Mouse (Mus musculus) thymus, adult 2 months (tissue): ENCODE data around the gene Aebp2. TPM values are rescaled to one million over a fixed set of nuclear protein-coding genes. Genes with fewer than 3 reads are reported as not detected.
A peak's percentile ranks its signal among the peaks of the same experiment; 100 is the strongest.
"Not testable (repeated sequence)": the region's sequence is repeated elsewhere in the genome, so short reads cannot be mapped to it uniquely, and the experiment has no call there.

Source experiments
- DNase-seq: peaks from one replicate; pipeline ENCODE4 v3.0.0; 2021
- H3K27ac ChIP-seq: fragments of 200-500 bp; 2 replicates; pipeline ENCODE4 v1.5.1; 2012; ENCODE audit warnings: low read length, control low read depth; ENCODE audit not compliant: control insufficient read depth, insufficient read depth
- H3K27me3 ChIP-seq: fragments of 200-500 bp; 2 replicates; pipeline ENCODE4 v1.6.1; 2012; ENCODE audit warnings: mild to moderate bottlenecking, low read length, moderate library complexity, mixed read lengths; ENCODE audit not compliant: control insufficient read depth, insufficient read depth
- H3K36me3 ChIP-seq: fragments of 200-500 bp; 2 replicates; pipeline ENCODE4 v1.6.1; 2012; ENCODE audit warnings: mild to moderate bottlenecking, low read length, moderate library complexity; ENCODE audit not compliant: control insufficient read depth, insufficient read depth
- H3K4me1 ChIP-seq: fragments of 200-500 bp; replicated peaks from 2 replicates; pipeline ENCODE4 v1.6.1; 2012; ENCODE audit warnings: low read length; ENCODE audit not compliant: control insufficient read depth, insufficient read depth
- H3K4me3 ChIP-seq: fragments of 200-500 bp; 2 replicates; pipeline ENCODE4 v1.5.1; 2012; ENCODE audit warnings: mild to moderate bottlenecking, low read length, control low read depth, moderate library complexity; ENCODE audit not compliant: control insufficient read depth, insufficient read depth
- CTCF ChIP-seq: fragments of 200-500 bp; IDR thresholded peaks from 2 replicates; pipeline ENCODE4 v1.5.1; 2012; ENCODE audit warnings: mild to moderate bottlenecking, control low read depth, low read length, moderate library complexity, borderline replicate concordance; ENCODE audit not compliant: control insufficient read depth, poor library complexity, insufficient read depth; ENCODE audit errors: extremely low read depth
- POLR2A ChIP-seq: fragments of 200-500 bp; IDR thresholded peaks from 2 replicates; pipeline ENCODE4 v1.6.1; 2012; ENCODE audit warnings: mild to moderate bottlenecking, low read length, control low read depth, moderate library complexity; ENCODE audit not compliant: control insufficient read depth, poor library complexity, insufficient read depth; ENCODE audit errors: extremely low read depth
- WGBS: fragments of 180-500 bp; shearing (Covaris S2); methylation state at CpG from one replicate; pipeline ENCODE4 v1.1.7; 2018; 5-methylcytosine and 5-hydroxymethylcytosine counted together
- polyA plus RNA-seq: library from polyadenylated mRNA; depleted of rRNA; stranded (reverse); fragments of >200 nt; gene quantifications from 2 replicates; pipeline ENCODE4 v1.2.3, GENCODE M21; 2012

Gene Aebp2
- polyA plus RNA-seq, 1 experiment = 56.9 TPM

DNA sequence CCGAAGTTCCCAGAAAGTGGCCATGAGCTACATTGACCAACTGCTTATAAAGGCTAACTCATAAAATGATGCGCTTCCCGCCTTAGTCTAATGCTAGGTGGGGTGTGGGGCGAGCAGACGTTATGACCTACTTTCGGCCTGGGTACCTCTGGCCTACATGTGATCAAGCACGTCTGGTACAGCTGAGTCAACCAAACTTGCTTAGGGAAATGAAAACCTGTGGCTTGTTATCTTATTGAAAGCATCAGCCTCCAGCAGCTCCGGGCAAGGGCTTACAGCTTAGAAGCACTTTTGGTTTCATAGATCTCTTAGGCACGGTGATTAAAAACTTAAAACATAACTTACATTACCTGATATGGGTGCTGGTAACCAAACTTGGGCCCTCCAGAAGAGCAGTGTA, 23.9 kb upstream of the Aebp2 start:
- 60% methylated on average over 9 of the region's 9 CpGs for WGBS
- Histone ChIP-seq H3K4me3 (no peak overlapping the region), H3K27me3 (no peaks in the 10 kb centered on the region), H3K4me1 (peaks cover 30% of the 10 kb centered on the region), H3K36me3 (no peaks in the 10 kb centered on the region), H3K27ac (peak overlapping the region; percentile 91; the same call in 1 of the 2 replicates)
- peak; percentile 43 for DNase-seq
- no peak for TF ChIP-seq CTCF
- no peak for TF ChIP-seq POLR2A

GRCm38 (mm10) chr6:140599337-140599736, 23.1 kb upstream of the Aebp2 start:
- 90% methylated on average over 5 of the region's 5 CpGs for WGBS

GRCm38 (mm10) chr6:140600671-140601070, 21.8 kb upstream of the Aebp2 start:
- H3K27ac ChIP-seq, H3K27me3 ChIP-seq, H3K36me3 ChIP-seq, H3K4me3 ChIP-seq, DNase-seq: not testable (repeated sequence)
- WGBS = 97% methylated on average over 8 of the region's 8 CpGs
- H3K4me1 ChIP-seq = peaks cover 28% of the 10 kb centered on the region

More at GRCm38 (mm10) chr6:140599337-140599736, 23.1 kb upstream of the Aebp2 start:
- Histone ChIP-seq H3K4me3 (no peak overlapping the region), H3K27ac (peak overlapping the region; percentile 91), H3K4me1 (peaks cover 30% of the 10 kb centered on the region), H3K36me3 (no peaks in the 10 kb centered on the region), H3K27me3 (no peaks in the 10 kb centered on the region)
- DNase-seq = no peak
- TF ChIP-seq CTCF = no peak
- no peak for TF ChIP-seq POLR2A

- 96% methylated on average over 4 of the region's 4 CpGs for WGBS
- Histone ChIP-seq H3K4me3 (no peak overlapping the region), H3K27ac (no peak overlapping the region), H3K4me1 (peaks cover 23% of the 10 kb centered on the region), H3K27me3 (no peaks in the 10 kb centered on the region), H3K36me3 (no peaks in the 10 kb centered on the region)
- TF ChIP-seq POLR2A (no peak), CTCF (no peak)
- DNase-seq = no peak
These were observed 21.3 kb upstream of the Aebp2 start for GRCm38 (mm10) chr6:140601175-140601574.

- Histone ChIP-seq H3K4me1 (peaks cover 12% of the 10 kb centered on the region), H3K36me3 (no peaks in the 10 kb centered on the region), H3K27me3 (no peaks in the 10 kb centered on the region), H3K4me3 (no peak overlapping the region), H3K27ac (no peak overlapping the region)
- no peak for TF ChIP-seq CTCF
- no peak for TF ChIP-seq POLR2A
- no peak for DNase-seq
- WGBS = 88% methylated on average over 8 of the region's 8 CpGs
These were observed 19.1 kb upstream of the Aebp2 start for GRCm38 (mm10) chr6:140603228-140603944.

GRCm38 (mm10) chr6:140605173-140605572, 17.3 kb upstream of the Aebp2 start:
- H3K4me1 ChIP-seq, H3K36me3 ChIP-seq, DNase-seq, H3K4me3 ChIP-seq, H3K27me3 ChIP-seq, H3K27ac ChIP-seq: not testable (repeated sequence)
- WGBS = 95% methylated on average over 5 of the region's 5 CpGs

DNA sequence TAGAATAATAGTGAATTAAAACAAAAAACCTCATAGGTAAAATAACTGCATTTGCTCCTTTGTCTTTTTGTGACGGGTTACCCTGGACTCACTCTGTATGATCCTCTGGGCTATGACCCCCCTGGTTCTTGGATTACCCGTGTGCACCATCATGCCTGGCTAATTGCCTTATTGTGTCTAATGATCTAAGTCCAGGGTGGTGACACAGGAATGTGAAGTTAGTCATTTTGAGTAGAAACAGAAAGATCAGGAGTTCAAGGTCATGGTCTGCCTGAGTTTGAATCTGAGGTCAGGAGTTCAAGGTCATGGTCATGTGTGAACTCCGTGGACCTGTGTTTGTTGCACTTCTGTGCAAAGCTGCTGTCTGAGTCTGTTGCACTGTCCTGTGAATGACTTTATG, 16.7 kb upstream of the Aebp2 start:
- TF ChIP-seq CTCF = no peak
- TF ChIP-seq POLR2A = no peak
- H3K27ac ChIP-seq = no peak overlapping the region
- no peak for DNase-seq
- no peaks in the 10 kb centered on the region for H3K4me1 ChIP-seq
- H3K36me3 ChIP-seq = no peaks in the 10 kb centered on the region
- H3K4me3 ChIP-seq = no peak overlapping the region
- no peaks in the 10 kb centered on the region for H3K27me3 ChIP-seq
- WGBS = 93% methylated on average over 3 of the region's 3 CpGs
